Mouse (Mus musculus): ENCODE measurements around the gene Tenm3.

Gene Tenm3

GRCm38 (mm10) chr8:48530916-48531570 lies 312.7 kb downstream of the Tenm3 start:
- DNase-seq (ENCODE audit: extremely low spot score, low read depth, low spot score): no peak

DNA sequence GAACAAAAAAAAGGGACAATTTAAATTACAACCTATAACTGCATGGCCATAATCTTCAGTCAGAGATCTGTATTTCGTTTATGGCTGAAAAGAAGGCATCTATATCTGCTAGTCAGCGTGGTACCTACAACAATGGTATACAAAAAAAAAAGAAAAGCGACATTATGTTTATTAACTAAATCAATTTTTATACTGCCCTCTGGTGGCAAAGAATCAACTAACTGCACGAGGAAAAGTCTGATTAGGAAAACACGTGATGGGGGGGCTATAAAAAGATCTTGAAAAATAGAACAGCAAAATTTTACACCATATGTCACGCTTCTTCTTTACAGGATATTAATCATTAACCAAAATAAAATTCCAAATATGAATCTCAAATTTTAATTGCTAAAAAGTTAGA lies 316.3 kb downstream of the Tenm3 start:
- DNase-seq (ENCODE audit: extremely low spot score, low read depth, low spot score): no peak

GRCm38 (mm10) chr8:48522536-48523123 lies 321.1 kb downstream of the Tenm3 start:
- DNase-seq (ENCODE audit: extremely low spot score, low read depth, low spot score): no peak

- no peak for DNase-seq (ENCODE audit: extremely low spot score, low read depth, low spot score)
These were observed 321.7 kb downstream of the Tenm3 start for GRCm38 (mm10) chr8:48522004-48522403.

DNA sequence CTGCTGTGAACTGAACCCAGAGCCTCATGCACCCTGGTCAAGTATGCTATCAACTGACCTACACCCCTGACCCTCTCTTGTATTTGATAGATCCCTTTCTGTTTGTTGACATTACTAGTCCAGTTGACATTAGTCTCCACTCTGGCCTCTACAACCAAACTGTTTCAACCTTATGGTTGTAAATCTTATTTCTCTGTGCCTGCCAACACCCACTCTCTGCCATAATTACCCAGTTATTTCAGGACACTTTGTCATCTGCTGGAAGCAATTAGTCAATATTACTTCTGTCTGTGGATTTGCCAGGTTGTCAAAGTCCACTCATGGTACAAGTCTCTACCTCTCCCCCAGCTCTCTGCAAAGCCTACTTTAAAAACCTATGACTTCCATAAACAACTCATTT lies 326.3 kb downstream of the Tenm3 start:
- DNase-seq (ENCODE audit: extremely low spot score, low read depth, low spot score): no peak

GRCm38 (mm10) chr8:48514230-48514629 lies 329.5 kb downstream of the Tenm3 start:
- no peak for DNase-seq (ENCODE audit: extremely low spot score, low read depth, low spot score)

DNA sequence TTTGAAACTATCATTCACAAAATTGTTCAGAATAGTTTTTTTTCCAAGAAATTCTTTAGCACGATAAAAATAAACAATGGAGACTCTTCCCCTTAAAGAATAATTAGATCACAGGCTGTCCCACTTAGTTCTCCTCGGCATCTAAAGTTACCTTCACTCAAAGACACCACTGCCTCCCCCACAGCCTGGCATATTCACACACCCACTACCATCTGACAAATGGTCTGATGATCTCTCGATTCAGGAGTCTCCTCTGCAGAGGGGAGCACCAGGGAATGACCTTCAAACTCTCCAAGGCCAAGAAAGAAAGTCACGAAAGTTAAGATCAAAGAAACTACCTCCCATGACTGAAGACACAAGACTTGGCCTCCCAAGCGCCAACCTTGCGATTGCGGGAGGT lies 329.9 kb downstream of the Tenm3 start:
- no peak for DNase-seq (ENCODE audit: extremely low spot score, low read depth, low spot score)

GRCm38 (mm10) chr8:48511546-48511945 lies 332.2 kb downstream of the Tenm3 start:
- DNase-seq (ENCODE audit: extremely low spot score, low read depth, low spot score): no peak

DNA sequence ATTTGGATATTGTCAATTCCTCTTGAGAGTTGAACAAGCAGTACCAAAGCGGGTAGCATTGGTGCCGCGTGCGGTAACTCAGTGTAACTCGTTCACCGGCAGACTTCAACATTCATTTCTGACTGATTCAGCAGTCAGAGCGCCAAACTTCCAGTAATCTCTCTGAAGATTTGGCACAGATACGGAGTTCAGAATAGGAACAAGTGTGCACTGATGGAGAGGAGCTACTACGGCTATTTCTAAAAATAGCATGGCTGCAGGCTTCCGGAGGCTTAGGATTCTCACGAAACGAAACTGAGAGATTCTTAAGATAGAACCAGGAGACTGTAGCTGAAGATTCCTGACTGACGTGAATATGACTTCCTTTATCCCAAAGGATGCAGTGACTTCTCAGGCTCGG lies 332.6 kb downstream of the Tenm3 start:
- DNase-seq (ENCODE audit: extremely low spot score, low read depth, low spot score): no peak

GRCm38 (mm10) chr8:48508641-48509599 lies 334.8 kb downstream of the Tenm3 start:
- no peak for DNase-seq (ENCODE audit: extremely low spot score, low read depth, low spot score)

DNA sequence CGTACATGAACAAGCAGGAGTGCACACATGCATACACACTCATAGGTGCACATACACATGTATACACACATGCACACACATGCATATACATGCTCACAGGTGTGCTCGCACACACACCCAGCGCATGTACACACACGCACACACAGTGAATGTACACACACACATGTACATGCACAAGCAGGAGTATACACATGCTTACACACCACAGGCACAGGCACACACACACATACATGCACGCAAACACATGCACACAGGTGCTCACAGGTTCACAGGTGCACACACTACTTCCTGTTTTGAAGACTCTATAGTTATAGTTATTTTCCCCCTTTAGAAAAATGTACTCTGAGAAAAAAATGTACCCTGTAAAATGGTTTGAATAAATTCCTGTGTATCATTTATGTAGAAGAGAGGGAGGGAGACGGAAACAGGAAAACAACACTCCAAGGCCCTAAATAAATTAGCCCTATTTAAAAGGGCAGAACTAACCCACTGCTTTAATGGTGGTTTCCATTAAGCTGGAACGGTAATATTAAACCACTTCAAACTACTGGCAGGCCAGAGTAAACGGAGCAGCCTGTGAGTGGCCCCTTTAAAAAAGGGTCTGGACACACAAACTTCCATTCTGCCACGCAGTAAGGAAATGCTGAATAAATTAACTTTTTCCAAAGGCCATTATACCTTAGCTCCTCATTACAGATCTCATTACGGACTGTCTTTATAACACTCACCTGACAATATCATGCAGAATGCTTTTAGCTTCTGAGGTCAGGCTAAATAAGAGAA lies 335.8 kb downstream of the Tenm3 start:
- no peak for DNase-seq (ENCODE audit: extremely low spot score, low read depth, low spot score)

DNA sequence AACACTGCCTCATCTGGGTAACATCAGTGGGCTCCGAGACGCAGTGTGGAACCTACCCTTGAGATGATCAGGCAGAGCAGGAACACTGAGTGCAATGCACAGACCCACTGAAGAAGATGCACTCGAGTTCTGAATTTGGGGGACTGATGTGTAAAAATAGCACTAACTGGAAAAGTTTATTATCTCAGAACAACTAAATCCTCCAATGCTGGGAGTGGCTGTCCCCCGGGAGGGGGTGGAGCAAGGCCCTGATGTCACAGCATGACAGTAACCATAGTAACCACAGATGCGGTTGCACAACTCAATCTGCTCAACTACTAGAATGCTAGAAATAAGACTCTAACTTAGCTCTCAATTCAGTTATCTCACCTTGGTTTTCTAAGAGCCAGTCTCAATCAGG lies 351.3 kb downstream of the Tenm3 start:
- no peak for DNase-seq (ENCODE audit: extremely low spot score, low read depth, low spot score)

GRCm38 (mm10) chr8:48490635-48491165 lies 353.1 kb downstream of the Tenm3 start:
- DNase-seq (ENCODE audit: extremely low spot score, low read depth, low spot score): no peak

GRCm38 (mm10) chr8:48489936-48490634 lies 353.7 kb downstream of the Tenm3 start:
- DNase-seq (ENCODE audit: extremely low spot score, low read depth, low spot score): peak; percentile 33

DNA sequence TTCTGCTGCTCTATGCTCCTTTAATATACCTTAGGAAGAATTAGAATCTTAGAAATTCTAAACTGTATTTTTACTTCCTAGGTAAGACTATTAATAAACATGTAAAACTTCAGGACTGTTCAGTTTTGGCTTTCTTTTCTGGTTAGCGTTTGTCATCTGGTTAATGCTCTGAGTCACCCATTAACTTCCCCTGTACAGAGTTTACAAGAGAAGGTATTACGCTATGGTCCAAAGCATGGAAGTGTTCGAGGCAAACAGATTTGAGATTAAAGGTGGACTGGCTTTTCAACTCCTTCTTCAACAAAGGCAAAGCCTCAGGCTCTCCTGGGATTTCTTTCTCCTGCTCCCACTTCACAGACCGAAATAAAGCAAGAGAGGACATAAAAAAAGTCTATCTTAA lies 354.3 kb downstream of the Tenm3 start:
- DNase-seq (ENCODE audit: extremely low spot score, low read depth, low spot score): no peak

DNA sequence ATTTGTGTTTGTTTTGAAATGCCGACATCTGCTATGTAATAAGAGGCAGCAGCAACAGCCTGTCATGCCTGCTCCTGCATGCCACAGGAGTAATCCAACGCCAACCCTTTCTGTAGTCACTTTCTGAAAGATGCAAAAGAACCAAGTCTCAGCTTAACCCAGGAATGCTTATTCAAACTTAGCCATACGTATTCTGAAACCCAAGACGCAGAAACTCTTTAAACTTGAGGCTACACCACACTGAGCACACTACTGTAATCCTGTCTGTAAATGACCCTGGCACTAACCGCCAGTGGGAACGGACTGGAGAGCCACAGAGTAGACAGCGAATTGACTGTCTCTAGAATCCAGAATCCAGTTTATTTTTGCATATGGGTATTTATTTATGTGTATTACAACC lies 354.9 kb downstream of the Tenm3 start:
- DNase-seq (ENCODE audit: extremely low spot score, low read depth, low spot score): no peak

- DNase-seq (ENCODE audit: extremely low spot score, low read depth, low spot score): no peak
These were observed 359.6 kb downstream of the Tenm3 start for GRCm38 (mm10) chr8:48484143-48484542.

GRCm38 (mm10) chr8:48481709-48482671 lies 361.8 kb downstream of the Tenm3 start:
- DNase-seq (ENCODE audit: extremely low spot score, low read depth, low spot score): no peak

DNA sequence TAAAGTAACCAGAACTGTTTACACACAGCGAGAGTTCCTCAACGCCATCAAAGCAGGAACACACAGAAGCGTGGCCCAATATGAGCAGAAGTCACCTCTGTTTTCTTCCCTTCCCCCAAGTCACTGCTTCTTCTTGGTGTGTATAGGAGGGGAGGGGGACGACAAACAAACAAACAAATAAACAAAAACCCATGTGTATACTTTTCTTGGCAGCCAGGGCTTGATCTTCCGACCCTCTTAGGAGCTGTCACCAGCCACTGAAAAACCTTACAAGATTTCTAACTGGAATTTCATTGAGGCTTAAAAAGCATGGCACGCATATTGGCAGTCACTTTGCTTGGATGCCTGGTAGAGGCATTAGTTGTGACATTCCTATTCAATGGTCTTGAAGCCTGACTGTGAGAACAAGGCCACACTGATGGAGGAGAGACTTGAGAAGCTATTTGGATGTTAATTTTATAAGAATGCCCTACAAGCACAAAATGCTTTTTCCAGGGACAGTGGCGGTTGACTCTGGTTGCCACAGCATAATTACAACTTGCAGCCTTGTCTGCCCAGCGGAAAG lies 366.3 kb downstream of the Tenm3 start:
- no peak for DNase-seq (ENCODE audit: extremely low spot score, low read depth, low spot score)
